In genomic region chr5:138262582-138263240, GRCm38 (mm10) we compare ENCODE assay signal across 10 mouse cellular contexts. TPM values are rescaled to one million over a fixed set of nuclear protein-coding genes. Genes with fewer than 3 reads are reported as not detected.
DNase-seq lines count a peak whose midpoint lies in the region; ATAC-seq and TF ChIP-seq lines count a peak whose summit lies in the region.
"Had no signal": no experiment of that assay in that cellular context is flagged by ENCODE, and none has a peak within 500 bp of the region (broad histone marks: within the 10 kb centered on the region; RNA-seq: fewer than 3 reads in every experiment).

No protein-coding gene starts in this region.

- H3K9me3 ChIP-seq in hindbrain, embryonic 16.5 days (ENCODE audit: control insufficient read depth, low read length): no peaks in the 10 kb centered on the region

- no peak overlapping the region for H3K27ac ChIP-seq in cortical plate, adult 2 months (ENCODE audit: insufficient read depth, low read length)
- no peak overlapping the region for H3K27ac ChIP-seq in hindbrain, embryonic 16.5 days (ENCODE audit: low read depth, low read length)

- peaks cover 32% of the 10 kb centered on the region for H3K36me3 ChIP-seq in hindbrain, embryonic 16.5 days (ENCODE audit: control insufficient read depth, insufficient read depth, low read length)
- H3K36me3 ChIP-seq in myocyte (ENCODE audit: control insufficient read depth, insufficient read depth): no peaks in the 10 kb centered on the region

- no peaks in the 10 kb centered on the region for H3K27me3 ChIP-seq in hindbrain, embryonic 16.5 days (replicated peaks; ENCODE audit: control insufficient read depth, insufficient read depth, low read length)
- H3K27me3 ChIP-seq in myocyte (ENCODE audit: control insufficient read depth, insufficient read depth, insufficient read length): no peaks in the 10 kb centered on the region

- WGBS in hindbrain, embryonic 16.5 days: 62% methylated on average over 18 of the region's 18 CpGs

- H3K4me2 ChIP-seq in hindbrain, embryonic 16.5 days (ENCODE audit: low read length): peak overlapping the region; percentile 96
- peak overlapping the region; percentile 92 for H3K4me2 ChIP-seq in myocyte (ENCODE audit: low read depth)

- H3ac ChIP-seq in myocyte (ENCODE audit: control insufficient read depth, insufficient read length): peak overlapping the region; percentile 82

- TF ChIP-seq POLR2A in cortical plate, adult 2 months (IDR thresholded peaks at IDR 0.05; ENCODE audit: extremely low read depth, insufficient read depth, low read length): no peak
- no peak for TF ChIP-seq POLR2A in myocyte (IDR thresholded peaks at IDR 0.05; ENCODE audit: insufficient read length, low read depth)

- peak; percentile 10 for DNase-seq in layer of hippocampus, adult 11-12 months (ENCODE audit: low spot score)
- no peak for DNase-seq in layer of hippocampus, postnatal 36 days
- no peak for DNase-seq in left cerebral cortex, postnatal 10 days (ENCODE audit: extremely low spot score in 1 of 2, low spot score in 2 of 2)
- DNase-seq in right cerebral cortex, postnatal 25 days: no peak
- no peak for DNase-seq in layer of hippocampus, adult 8-10 months (ENCODE audit: low spot score in 2 of 2)
- DNase-seq: adrenal gland, postnatal 14 days had no signal

- peaks cover 5% of the 10 kb centered on the region; the same call in 1 of the 2 replicates for H3K4me1 ChIP-seq in cortical plate, adult 2 months (ENCODE audit: control insufficient read depth, insufficient read depth, low read length)
- H3K4me1 ChIP-seq in hindbrain, embryonic 16.5 days (ENCODE audit: control insufficient read depth, insufficient read depth, low read depth, low read length): peaks cover 18% of the 10 kb centered on the region

- no peak for ATAC-seq in hindbrain, embryonic 16.5 days

- peak overlapping the region; percentile 84 for H3K4me3 ChIP-seq in cortical plate, adult 2 months (ENCODE audit: insufficient read depth, low read length)
- peak overlapping the region; percentile 92 for H3K4me3 ChIP-seq in hindbrain, embryonic 16.5 days (ENCODE audit: low read length)
- H3K4me3 ChIP-seq in myocyte: peak overlapping the region; percentile 60

- H3K79me2 ChIP-seq in myocyte (ENCODE audit: control insufficient read depth, insufficient read depth): peaks cover 8% of the 10 kb centered on the region

- intact Hi-C loops in left cerebral cortex, postnatal 10 days (cut with DNase I): loop anchor here (5.0 kb wide), 1 partner anchor 180 kb away; the partner anchor contains the start of gene Zfp157

- H3K9ac ChIP-seq in hindbrain, embryonic 16.5 days (ENCODE audit: low read depth, low read length): peak overlapping the region; percentile 96

- no peak for TF ChIP-seq CTCF in cortical plate, adult 2 months (IDR thresholded peaks at IDR 0.05; ENCODE audit: extremely low read depth, insufficient read depth, low read length)

TF ChIP-seq in myocyte, 11 proteins besides CTCF, POLR2A, EP300 and RAD21:
- TF ChIP-seq CEBPB (IDR thresholded peaks at IDR 0.05; ENCODE audit: insufficient read depth, poor library complexity, severe bottlenecking) (no peak), TCF12 (IDR thresholded peaks at IDR 0.05; ENCODE audit: insufficient read depth, poor library complexity, severe bottlenecking) (no peak), MYOG (IDR thresholded peaks at IDR 0.05; ENCODE audit: control insufficient read depth in 1 of 3, insufficient read depth in 1 of 3, insufficient read length in 2 of 3, low read depth in 2 of 3) (no peak), REST (IDR thresholded peaks at IDR 0.05; ENCODE audit: insufficient read depth, insufficient read length) (no peak), USF1 (IDR thresholded peaks at IDR 0.05; ENCODE audit: low read depth) (no peak), TCF3 (IDR thresholded peaks at IDR 0.05; ENCODE audit: insufficient read length, low read depth) (no peak), MAX (IDR thresholded peaks at IDR 0.05; ENCODE audit: low read depth) (no peak), SRF (IDR thresholded peaks at IDR 0.05; ENCODE audit: control insufficient read depth, insufficient read length, low read depth) (no peak), POLR2AphosphoS2 (IDR thresholded peaks at IDR 0.05; ENCODE audit: insufficient read length, low read depth) (no peak), E2F4 (IDR thresholded peaks at IDR 0.05; ENCODE audit: insufficient read depth) (no peak), MYOD1 (IDR thresholded peaks at IDR 0.05; ENCODE audit: control insufficient read depth in 1 of 3, insufficient read length in 2 of 3, low read depth in 2 of 3) (no peak)
TF ChIP-seq in myocyte: peak in this region for 0.

RNA-seq across cellular contexts. Expression of gene BC037034, which starts 1.1 kb away (rescaled TPM):
- 10 to 100 TPM; 70.0 to 73.7 TPM for total RNA-seq in layer of hippocampus, postnatal 36 days (2021)
- 83.9 and 86.5 TPM in 2 replicates for polyA plus RNA-seq in cortical plate, adult 2 months (2012; rRNA removed)
- polyA plus RNA-seq in hindbrain, embryonic 16.5 days (2015; fragmentation: Nextera tagmentation; extraction: Ambion mirVana): 15.3 and 18.4 TPM in 2 replicates
- polyA plus RNA-seq in myocyte (2012; fragmentation: generic; extraction: Trizol): 6.7 TPM
- total RNA-seq in left cerebral cortex, postnatal 10 days (2021): 10 to 100 TPM; 74.6 to 75.5 TPM
- total RNA-seq in layer of hippocampus, adult 8-10 months (2022): 10 to 100 TPM; 64.7 to 74.1 (median 70.8) TPM

RNA-seq across cellular contexts. Expression of gene Lamtor4, which starts 7.4 kb away (rescaled TPM):
- total RNA-seq in layer of hippocampus, postnatal 36 days (2021): 10 to 100 TPM; 54.5 to 58.7 TPM
- polyA plus RNA-seq in cortical plate, adult 2 months (2012; rRNA removed): 162 and 163 TPM in 2 replicates
- polyA plus RNA-seq in hindbrain, embryonic 16.5 days (2015; fragmentation: Nextera tagmentation; extraction: Ambion mirVana): 107 and 120 TPM in 2 replicates
- polyA plus RNA-seq in myocyte (2012; fragmentation: generic; extraction: Trizol): 97.7 TPM
- total RNA-seq in left cerebral cortex, postnatal 10 days (2021): 10 to 100 TPM; 65.3 to 70.0 TPM
- total RNA-seq in layer of hippocampus, adult 8-10 months (2022): 10 to 100 TPM; 51.6 to 61.3 (median 58.0) TPM

RNA-seq across cellular contexts. Expression of gene Gal3st4, which starts 9.9 kb away (rescaled TPM):
- 1 to 10 TPM; 3.2 to 3.7 TPM for total RNA-seq in layer of hippocampus, postnatal 36 days (2021)
- 4.2 and 4.4 TPM in 2 replicates for polyA plus RNA-seq in cortical plate, adult 2 months (2012; rRNA removed)
- polyA plus RNA-seq in hindbrain, embryonic 16.5 days (2015; fragmentation: Nextera tagmentation; extraction: Ambion mirVana): 2.1 and 2.7 TPM in 2 replicates
- polyA plus RNA-seq in myocyte (2012; fragmentation: generic; extraction: Trizol): not detected
- total RNA-seq in left cerebral cortex, postnatal 10 days (2021): 1 to 10 TPM; 3.4 to 4.0 TPM
- 1 to 10 TPM; 2.9 to 5.2 (median 4.0) TPM for total RNA-seq in layer of hippocampus, adult 8-10 months (2022)
- total RNA-seq: neutrophil, adult 5-6 weeks had no signal

RNA-seq across cellular contexts. Expression of gene Gm43720, which starts 17.0 kb away (rescaled TPM):
- total RNA-seq in layer of hippocampus, postnatal 36 days (2021): not detected
- polyA plus RNA-seq in cortical plate, adult 2 months (2012; rRNA removed): 0.02 and 0.08 TPM in 2 replicates
- polyA plus RNA-seq in hindbrain, embryonic 16.5 days (2015; fragmentation: Nextera tagmentation; extraction: Ambion mirVana): 0.04 and 0.12 TPM in 2 replicates
- polyA plus RNA-seq in myocyte (2012; fragmentation: generic; extraction: Trizol): 0.01 TPM
- total RNA-seq in left cerebral cortex, postnatal 10 days (2021): under 1 TPM in 1 of 2 experiments, not detected in 1; 0.11 TPM
- not detected for total RNA-seq in layer of hippocampus, adult 8-10 months (2022)
- total RNA-seq: adrenal gland, postnatal 14 days; neutrophil, adult 5-6 weeks had no signal

RNA-seq across cellular contexts. Expression of gene Gpc2, which starts 17.1 kb away (rescaled TPM):
- 1 to 10 TPM; 2.1 to 3.1 TPM for total RNA-seq in layer of hippocampus, postnatal 36 days (2021)
- 5.6 and 6.0 TPM in 2 replicates for polyA plus RNA-seq in cortical plate, adult 2 months (2012; rRNA removed)
- 113 and 140 TPM in 2 replicates for polyA plus RNA-seq in hindbrain, embryonic 16.5 days (2015; fragmentation: Nextera tagmentation; extraction: Ambion mirVana)
- 0.54 TPM for polyA plus RNA-seq in myocyte (2012; fragmentation: generic; extraction: Trizol)
- 1 to 10 TPM; 3.8 to 4.1 TPM for total RNA-seq in left cerebral cortex, postnatal 10 days (2021)
- total RNA-seq in layer of hippocampus, adult 8-10 months (2022): 1 to 10 TPM; 1.5 to 2.2 (median 1.8) TPM
